Mouse (Mus musculus) testis, postnatal 14 days (tissue): ENCODE data around the gene Ccdc113.
"Not testable (repeated sequence)": the region's sequence is repeated elsewhere in the genome, so short reads cannot be mapped to it uniquely, and the experiment has no call there.

Experiments
- DNase-seq: peaks from one replicate; pipeline ENCODE4 v3.0.0; 2021; ENCODE audit warnings: low spot score

The Ccdc113 gene

GRCm38 (mm10) chr8:95602168-95602567, 68.3 kb downstream of the Ccdc113 start:
- no peak for DNase-seq

- not testable (repeated sequence) for DNase-seq
Measured at GRCm38 (mm10) chr8:95606509-95606908, 72.6 kb downstream of the Ccdc113 start.

- DNase-seq: no peak
Measured at GRCm38 (mm10) chr8:95607210-95607609, 73.3 kb downstream of the Ccdc113 start.
